Mouse (Mus musculus) brain, adult 2 months (tissue): ENCODE measurements around the gene Atxn2.
A peak's percentile ranks its signal among the peaks of the same experiment; 100 is the strongest.

Source experiments
- DNase-seq: peaks from one replicate; pipeline ENCODE4 v3.0.0; 2011; ENCODE audit warnings: low read depth, low spot score

Gene Atxn2

DNA sequence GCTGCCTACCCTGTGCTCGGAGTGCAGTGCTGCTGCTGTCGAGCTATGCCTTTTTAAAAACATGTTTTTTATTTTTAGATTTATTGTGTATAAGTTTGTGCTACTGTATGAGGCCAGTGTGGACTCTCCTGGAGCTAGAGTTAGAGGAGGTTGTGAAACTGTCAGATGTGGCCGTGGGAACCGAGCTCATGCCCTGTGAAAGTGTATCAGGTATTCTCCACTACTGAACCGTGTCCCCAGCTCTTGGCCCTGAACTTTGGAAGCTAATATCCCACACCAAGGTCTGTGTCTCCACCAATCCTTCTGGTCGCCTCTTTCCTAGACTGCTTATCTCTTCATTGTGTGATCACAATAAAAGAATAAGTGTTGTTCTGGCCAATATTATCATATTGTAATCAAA is 51.8 kb downstream of the Atxn2 start:
- no peak for DNase-seq

- DNase-seq = peak; percentile 10
Measured at GRCm38 (mm10) chr5:121765020-121765419, 53.9 kb downstream of the Atxn2 start.

DNA sequence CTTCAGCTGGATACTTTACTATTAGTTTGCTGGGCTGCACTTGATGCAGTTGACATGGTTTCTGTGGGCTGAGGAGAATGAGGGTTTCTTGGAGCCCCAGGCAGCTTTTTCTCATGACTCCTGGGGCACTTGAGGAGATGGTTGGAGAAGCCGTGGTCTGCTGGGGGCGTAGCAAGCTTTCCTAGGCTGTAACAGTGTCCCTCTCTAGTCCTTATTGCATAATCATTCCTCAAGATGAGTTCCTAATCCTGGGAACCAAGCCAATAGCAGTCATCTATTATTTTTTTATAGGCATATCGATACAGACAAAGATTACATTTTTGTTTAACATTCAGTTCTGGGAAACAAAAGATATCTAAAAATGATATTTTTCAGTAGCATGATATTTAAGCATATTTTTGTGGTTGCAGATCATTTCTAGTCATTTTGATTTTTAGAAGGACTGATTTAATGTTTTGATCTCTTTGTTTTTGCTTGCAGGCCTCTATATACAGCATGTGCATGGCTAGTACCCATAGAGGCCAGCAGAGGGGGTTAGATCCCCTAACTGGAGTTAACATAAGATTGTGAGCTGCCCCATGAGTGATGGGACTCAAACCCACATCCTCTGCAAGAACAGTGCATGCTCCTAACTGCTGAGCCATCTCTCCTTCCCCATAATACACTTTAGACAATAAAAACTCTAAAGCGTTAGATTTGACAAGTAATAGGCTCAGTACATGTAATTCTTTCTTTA is 55.1 kb downstream of the Atxn2 start:
- DNase-seq = no peak

DNA sequence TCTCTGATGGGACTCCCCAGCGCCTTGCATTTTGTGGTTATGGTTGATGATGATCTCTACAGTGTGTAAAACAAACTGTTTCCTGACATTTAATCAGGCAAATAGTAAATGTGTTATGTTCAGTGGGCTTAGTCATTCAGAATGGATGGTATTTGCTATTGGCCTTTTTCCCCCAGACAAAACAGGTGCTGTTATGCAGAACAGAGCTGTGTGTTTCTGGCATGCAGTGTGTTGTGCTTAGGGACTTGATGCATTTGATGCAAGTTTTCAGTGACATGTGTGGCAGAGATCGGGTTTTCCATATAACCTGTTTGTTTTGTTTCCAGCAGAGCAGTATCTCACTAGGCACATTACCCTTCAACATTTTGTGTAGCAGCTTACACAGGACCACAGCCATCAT is 56.4 kb downstream of the Atxn2 start:
- DNase-seq = no peak

DNA sequence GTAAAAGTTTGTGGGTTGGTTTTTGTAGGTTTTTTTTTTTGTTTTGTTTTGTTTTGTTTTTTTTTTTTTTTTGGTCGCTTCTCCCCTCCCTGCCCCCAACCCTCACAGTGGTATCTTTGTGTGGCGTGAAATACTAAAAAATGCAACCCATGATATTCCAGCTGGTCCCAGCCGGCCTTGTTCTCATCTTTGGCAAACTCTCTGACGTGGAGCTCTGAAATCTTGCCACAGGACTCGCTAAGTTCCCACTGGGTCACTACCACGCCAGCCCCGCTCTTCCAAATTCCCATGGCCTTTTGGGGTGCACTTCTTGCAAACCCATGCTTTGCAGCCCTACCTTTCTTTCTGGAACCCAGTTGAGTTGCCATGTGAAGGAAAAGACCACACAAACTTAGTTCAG is 58.7 kb downstream of the Atxn2 start:
- peak; percentile 46 for DNase-seq

- DNase-seq = peak; percentile 14
Measured at GRCm38 (mm10) chr5:121771611-121772010, 60.5 kb downstream of the Atxn2 start.

GRCm38 (mm10) chr5:121778485-121779119 is 67.5 kb downstream of the Atxn2 start:
- DNase-seq = peak; percentile 86

DNA sequence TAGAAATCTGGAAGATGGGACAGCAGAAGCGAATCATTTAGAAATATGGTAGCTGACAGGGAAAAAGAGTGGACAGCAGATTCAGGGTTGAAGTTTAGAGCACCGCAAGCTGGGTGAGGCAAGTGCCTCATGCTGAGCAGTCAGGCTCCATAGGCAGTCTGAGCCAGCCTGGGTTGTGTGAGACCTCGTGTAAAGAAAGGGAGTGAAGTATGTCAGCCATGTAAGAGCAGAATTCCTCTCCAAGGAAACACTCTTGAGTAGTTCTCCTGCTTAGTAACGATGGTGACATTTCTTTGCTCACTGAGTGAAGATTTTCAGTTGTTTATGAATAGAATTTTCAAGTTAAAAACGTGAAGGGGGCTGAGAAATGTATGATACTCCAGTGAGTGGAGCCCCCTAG is 69.0 kb downstream of the Atxn2 start:
- no peak for DNase-seq

DNA sequence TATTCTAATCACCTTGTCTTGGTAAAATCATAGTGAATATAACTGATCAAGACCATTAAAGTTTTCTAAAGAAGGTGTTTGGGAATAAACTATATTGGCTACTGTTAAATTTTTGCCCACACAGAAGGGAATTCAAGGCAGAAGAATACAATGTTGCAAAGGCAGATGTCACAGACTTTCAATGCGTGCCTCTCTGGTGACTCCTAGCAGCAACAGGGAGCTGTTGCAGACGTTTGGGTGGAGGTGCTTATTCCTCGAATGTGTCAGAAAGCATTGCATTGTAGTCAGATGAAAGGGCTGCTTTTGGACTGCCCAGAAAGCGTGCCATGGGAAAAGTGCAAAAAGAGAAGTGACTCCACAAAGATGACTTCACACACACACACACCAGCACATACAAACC is 71.3 kb downstream of the Atxn2 start:
- DNase-seq = peak; percentile 74

GRCm38 (mm10) chr5:121783862-121784500 is 72.8 kb downstream of the Atxn2 start:
- DNase-seq = peak; percentile 72

DNA sequence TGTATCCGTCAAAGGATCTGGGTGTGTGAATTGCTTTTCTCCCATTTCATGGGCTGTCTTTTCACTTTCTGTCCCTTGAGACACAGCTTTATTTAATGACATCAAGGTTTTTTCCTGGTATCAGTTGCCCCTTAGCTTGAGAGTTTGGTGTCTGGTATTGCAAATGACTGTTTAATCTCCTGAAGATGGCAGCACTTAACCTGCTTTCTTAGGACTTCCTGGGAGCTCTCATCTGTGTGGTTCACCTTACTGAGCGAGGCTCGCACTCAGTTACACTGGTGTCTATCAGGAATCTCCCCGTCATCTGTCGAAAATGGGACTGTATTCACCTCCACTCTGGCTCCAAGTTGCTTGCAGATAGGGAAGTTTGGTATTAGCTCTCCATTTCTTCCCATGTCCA is 79.9 kb downstream of the Atxn2 start:
- DNase-seq = no peak

- no peak for DNase-seq
Measured at GRCm38 (mm10) chr5:121795800-121796199, 84.7 kb downstream of the Atxn2 start.

DNA sequence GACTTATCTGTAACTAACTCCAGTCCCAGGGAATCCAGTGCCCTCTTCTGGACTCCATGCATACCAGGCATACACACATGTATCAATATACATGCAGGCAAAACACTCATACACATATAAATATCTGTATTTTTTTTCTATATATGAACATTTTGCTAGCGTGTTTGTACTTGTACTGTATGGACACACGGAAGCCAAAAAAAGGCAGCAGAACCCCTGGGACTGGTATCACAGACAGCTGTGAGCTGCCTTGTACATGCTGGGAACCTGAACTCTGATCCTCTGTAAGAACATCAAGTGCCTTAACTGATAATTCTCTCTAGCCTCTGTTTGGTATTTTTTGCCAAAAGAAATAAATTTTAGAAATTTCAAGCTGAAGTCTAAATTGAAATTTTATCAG is 87.3 kb downstream of the Atxn2 start:
- DNase-seq = no peak

GRCm38 (mm10) chr5:121807186-121807585 is 96.0 kb downstream of the Atxn2 start:
- DNase-seq = peak; percentile 82

DNA sequence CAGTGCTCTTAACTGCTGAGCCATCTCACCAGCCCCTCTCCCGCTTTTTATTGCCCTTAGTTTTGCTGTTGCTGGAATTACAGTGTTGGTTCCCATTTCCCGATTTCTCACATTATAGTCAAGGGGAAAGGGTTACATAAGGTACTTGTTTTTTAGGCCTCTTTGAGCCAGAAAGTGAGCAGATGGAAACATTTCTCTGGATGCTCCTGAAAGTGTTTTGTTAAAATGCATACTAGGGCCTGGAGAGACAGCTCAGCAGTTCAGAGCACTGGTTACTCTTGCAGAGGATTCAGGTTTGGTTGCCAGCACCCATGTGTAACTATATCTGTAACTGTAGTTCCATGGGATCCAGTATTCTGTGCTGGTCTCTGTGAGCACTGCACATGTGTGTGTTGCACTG is 97.1 kb downstream of the Atxn2 start:
- peak; percentile 56 for DNase-seq

DNA sequence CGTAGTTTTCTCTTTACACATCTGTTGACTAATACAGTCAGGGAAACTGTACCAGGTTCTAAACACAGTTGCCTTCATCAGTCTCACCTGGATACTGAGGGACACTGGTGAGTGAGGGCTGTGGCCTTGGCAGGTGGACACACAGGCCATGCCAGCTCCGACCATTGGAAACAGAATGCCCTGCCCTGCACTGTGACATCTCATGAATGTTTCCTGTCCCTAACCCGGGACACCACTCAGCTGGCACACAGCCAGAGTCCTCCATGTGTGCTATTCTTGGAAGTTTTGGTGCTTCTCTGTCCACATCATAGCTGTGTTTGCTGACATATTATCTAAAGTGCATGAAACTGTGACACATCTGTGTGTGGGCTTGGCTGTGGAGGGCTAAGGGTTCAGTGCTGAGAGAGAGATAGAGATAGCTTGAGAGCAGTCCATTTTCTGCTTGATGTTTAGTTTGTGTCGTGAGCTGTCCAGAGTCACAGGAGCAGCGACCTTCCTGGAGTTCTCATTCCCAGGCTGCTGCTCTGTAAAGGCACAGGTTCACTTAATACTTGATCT is 98.6 kb downstream of the Atxn2 start:
- DNase-seq = no peak

GRCm38 (mm10) chr5:121810331-121811151 is 99.4 kb downstream of the Atxn2 start:
- DNase-seq = no peak

DNA sequence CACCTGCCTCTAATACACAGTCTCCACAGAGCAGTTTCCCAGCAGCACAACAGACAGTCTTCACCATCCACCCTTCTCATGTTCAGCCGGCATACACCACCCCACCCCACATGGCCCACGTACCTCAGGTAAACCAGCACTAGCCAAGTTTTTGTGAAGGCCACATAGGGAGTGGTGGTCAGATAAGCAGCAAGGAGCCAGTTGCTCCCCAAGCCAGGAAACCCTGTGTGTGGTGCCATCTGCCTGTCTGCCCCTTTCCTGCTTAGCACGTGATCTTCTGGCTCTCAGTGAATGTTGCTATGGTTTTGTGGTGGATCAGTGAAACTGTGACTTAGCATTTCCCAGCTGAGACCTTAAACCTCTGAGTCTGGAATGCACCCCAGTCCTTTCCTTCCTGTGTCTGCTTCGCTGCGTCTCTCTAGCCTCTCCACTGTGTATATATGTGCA is 100.4 kb downstream of the Atxn2 start:
- peak; percentile 82 for DNase-seq

DNA sequence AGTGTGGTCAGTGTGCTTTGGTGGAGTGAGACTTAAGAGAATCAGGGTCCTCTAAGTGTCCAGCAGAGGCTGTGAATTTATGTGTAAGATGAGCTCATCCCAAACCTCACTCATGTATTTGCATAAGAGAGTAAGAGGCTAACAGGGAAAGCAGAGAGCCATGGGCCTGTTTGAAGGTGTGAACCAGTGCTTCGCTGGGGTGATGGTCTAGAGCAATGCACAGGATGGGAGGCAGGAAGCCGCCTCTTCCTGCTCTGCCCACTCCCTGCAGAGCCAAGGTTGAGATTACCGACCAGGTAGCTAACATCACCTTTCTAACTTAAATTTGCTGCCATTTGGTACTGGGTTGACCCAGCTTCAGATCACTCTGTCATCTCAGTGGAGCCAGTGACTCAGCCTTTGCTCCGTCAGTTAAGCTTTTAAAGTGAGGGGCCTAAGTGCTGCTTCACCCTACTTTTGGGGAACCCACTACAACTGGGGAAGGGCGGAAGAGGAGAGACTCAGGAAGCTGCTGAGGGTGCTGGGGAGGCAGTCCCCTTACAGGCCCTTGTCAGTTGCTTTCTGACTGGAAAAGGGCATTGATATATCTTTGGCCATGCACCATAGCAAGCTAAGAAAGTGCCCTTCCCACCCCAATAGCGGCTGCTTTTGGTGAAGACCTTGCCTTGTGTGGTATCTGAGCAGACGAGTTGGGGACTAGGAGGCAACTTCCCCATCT is 101.5 kb downstream of the Atxn2 start:
- DNase-seq = no peak

GRCm38 (mm10) chr5:121813744-121814143 is 102.6 kb downstream of the Atxn2 start:
- DNase-seq = no peak

DNA sequence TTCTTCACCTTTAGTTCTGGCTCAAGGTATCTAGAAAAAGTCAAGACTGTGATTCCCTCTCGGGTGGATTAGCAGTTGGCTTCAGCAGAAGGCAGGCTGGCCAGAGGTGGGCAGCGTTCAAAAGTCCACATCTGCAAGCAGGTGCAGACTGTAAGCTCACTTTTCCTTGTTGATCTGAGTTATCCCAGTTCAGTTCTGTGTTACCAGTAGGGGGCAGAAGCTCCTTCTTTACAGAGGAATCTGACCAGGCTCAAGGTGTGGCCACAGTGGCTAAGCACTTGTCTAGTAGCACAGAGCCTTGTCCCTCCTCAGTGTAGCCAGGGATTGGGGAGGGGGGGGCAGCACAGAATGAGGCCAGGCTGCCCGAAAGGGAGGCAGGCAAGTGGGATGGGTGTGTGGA is 103.9 kb downstream of the Atxn2 start:
- DNase-seq = peak; percentile 90
